Mouse (Mus musculus): ENCODE measurements around the gene Imp4.

- no peak for TF ChIP-seq TAL1 (IDR thresholded peaks at IDR 0.05; ENCODE audit: low read length)
- no peak for TF ChIP-seq GATA1 (IDR thresholded peaks at IDR 0.05; ENCODE audit: low read length)
Measured at GRCm38 (mm10) chr1:34469801-34470200, 30.1 kb downstream of the Imp4 start.
